Mouse (Mus musculus) megakaryocyte, embryonic 14.5 days (primary cell): ENCODE measurements around the gene Gmds.

ENCODE experiments used
- FLI1 ChIP-seq: IDR thresholded peaks from 2 replicates; pipeline ENCODE4 v1.6.1; 2012; ENCODE audit warnings: low read length, inconsistent platforms, mixed read lengths
- GATA1 ChIP-seq: IDR thresholded peaks from 3 replicates; pipeline ENCODE4 v1.6.1; 2012; ENCODE audit warnings: mixed read lengths, low read length, inconsistent platforms, borderline replicate concordance

GRCm38 (mm10) chr13:32080520-32081249 is 257.9 kb downstream of the Gmds start:
- TF ChIP-seq GATA1 (no peak), FLI1 (no peak)
